Mouse (Mus musculus): ENCODE measurements around the gene Gm21981.

Gm21981 gene

GRCm38 (mm10) chr17:47702548-47703345, 8.5 kb upstream of the Gm21981 start:
- no peak for DNase-seq (ENCODE audit: low read depth, low spot score)

DNA sequence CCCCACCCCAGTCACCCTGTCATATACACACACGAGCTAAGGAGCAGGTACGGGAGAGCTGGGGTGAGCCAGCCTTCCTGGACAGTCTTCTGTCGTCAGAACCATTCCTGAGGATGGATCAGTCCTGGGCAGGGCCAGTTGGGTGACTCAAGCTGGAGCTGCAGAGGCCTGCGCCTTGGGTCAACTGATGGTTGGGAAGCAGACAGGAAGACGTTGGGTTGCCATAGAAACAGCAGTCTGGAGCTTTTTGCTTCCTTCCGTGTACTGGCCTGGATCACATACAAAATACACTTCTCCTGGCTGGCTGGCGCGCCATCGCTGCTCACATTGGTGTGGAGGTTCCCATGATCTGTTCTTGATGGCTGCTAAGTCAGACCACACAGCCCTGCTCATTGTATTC, 7.5 kb upstream of the Gm21981 start:
- DNase-seq (ENCODE audit: low read depth, low spot score), result no peak

- DNase-seq (ENCODE audit: low read depth, low spot score), result no peak
Measured at GRCm38 (mm10) chr17:47699055-47699454, 4.8 kb upstream of the Gm21981 start.

GRCm38 (mm10) chr17:47698156-47698555, 3.9 kb upstream of the Gm21981 start:
- DNase-seq (ENCODE audit: low read depth, low spot score), result no peak

GRCm38 (mm10) chr17:47695337-47695710, 1.1 kb upstream of the Gm21981 start:
- DNase-seq (ENCODE audit: low read depth, low spot score), result no peak

DNA sequence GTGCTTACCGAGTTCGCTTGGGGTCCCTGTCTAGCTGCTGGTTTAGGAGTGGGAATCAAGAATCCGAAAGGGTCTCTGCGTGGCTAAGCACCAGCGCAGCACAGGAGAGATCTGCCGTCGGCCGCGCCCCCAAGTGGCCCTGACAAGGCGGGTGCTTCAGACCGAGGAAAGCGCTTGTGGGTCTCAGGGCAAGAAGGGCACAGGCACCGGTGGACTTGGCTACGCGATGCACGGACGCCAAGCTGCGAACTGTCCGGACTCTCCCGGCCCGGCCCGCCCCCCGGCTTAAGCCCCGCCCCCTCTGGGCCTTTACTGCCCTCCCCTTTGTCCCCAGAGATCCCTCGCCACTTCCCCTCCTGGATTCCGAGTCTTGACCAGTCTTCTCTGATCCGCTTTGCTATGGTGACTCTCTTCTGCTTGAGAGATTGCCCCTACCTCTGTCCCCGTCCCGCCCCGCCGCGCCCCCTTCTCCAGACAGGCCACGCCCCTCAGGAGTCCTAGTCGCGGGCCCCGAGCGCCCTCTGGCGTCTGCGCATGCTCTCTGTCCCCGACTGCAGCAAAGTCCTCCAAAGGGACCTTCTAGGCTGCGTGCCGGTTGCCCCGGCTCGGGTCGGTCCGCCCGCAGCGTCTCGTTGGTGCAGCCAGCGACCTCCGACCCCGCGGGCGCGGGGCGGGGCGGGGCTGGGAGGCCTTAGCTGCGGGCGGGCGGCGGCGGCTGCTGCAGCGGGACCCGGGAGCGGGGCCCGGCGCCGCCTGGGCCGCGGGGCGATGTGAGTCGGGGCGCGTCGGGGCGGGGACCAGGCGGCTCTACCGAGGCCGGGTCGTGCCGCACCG, 465 bp upstream of the Gm21981 start, which contains the start of gene Prickle4:
Gene Prickle4 (minus strand): TSS at position 234 of the 834 bp plus-strand sequence.
- peak; percentile 78 for DNase-seq (ENCODE audit: low read depth, low spot score)

GRCm38 (mm10) chr17:47693671-47694441, 399 bp downstream of the Gm21981 start:
- no peak for DNase-seq (ENCODE audit: low read depth, low spot score)

- no peak for DNase-seq (ENCODE audit: low read depth, low spot score)
Measured at GRCm38 (mm10) chr17:47691650-47692049, 2.6 kb downstream of the Gm21981 start.

- DNase-seq (ENCODE audit: low read depth, low spot score), result no peak
Measured at GRCm38 (mm10) chr17:47689894-47690293, 4.4 kb downstream of the Gm21981 start.

DNA sequence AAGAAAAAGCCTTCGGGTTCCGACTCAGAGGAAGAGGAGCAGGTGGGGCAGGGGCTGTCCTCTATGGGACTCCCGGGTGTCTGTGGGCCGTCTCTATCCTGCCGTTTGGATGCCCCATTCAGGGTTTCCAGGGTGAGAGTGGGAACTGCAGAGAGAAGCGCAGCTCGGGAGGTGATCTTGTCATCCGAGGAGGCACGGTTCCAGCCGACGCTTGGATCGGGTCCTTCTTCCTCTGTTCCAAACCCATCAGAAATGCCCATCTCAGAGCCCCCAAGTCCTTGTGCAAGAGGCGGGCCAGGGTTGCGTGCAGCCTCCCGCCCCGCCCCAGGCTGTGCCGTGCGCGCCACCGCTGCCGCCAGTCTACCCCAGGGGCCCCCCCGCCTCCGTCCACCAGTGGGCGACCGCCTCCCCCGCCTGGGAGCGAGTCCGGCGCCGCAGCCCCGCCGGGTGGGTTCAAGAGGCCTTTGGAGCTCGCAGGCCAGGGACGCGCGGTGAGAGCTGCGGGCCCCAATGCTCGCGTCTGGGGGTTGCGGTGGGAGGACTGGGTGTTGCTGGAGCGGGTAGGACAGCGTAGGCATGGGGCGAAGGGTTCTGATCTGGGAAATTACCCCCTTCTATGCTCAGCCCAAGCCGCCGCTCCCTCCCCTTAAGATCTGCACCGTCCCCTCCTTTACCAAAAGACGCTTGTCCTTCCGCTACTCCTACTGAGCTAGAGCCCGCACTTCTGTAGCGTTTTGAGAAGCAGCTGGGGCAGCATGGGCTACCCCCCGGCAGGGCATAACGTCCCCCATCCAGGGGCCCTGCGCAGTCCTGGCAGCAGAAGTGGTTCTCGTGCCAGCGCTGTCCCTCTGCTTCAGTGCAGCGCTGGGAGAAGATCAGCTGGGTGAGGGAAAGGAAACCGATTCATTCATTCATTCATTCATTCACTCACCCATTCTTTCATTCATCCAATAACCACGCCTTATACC, 5.4 kb downstream of the Gm21981 start, which contains the start of gene Frs3:
Gene Frs3 (plus strand): TSS at position 423 of the 968 bp plus-strand sequence.
- DNase-seq (ENCODE audit: low read depth, low spot score), result no peak

DNA sequence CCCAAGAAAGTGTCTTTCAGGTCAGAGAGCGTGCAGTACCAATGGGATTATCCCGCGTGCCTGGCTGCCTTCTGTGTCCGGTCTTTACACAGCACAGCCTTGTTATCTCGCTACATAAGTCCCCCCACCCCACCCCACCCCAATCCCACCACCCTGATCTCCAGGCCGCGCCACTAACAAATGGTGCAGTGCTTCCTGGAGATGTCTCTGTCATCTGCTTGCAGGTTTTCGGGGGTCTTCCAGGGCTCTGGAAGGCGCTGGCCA, 6.0 kb downstream of the Gm21981 start, which contains the start of gene Tomm6:
Gene Tomm6 (minus strand): TSS at position 43 of the 264 bp plus-strand sequence.
- DNase-seq (ENCODE audit: low read depth, low spot score), result no peak

DNA sequence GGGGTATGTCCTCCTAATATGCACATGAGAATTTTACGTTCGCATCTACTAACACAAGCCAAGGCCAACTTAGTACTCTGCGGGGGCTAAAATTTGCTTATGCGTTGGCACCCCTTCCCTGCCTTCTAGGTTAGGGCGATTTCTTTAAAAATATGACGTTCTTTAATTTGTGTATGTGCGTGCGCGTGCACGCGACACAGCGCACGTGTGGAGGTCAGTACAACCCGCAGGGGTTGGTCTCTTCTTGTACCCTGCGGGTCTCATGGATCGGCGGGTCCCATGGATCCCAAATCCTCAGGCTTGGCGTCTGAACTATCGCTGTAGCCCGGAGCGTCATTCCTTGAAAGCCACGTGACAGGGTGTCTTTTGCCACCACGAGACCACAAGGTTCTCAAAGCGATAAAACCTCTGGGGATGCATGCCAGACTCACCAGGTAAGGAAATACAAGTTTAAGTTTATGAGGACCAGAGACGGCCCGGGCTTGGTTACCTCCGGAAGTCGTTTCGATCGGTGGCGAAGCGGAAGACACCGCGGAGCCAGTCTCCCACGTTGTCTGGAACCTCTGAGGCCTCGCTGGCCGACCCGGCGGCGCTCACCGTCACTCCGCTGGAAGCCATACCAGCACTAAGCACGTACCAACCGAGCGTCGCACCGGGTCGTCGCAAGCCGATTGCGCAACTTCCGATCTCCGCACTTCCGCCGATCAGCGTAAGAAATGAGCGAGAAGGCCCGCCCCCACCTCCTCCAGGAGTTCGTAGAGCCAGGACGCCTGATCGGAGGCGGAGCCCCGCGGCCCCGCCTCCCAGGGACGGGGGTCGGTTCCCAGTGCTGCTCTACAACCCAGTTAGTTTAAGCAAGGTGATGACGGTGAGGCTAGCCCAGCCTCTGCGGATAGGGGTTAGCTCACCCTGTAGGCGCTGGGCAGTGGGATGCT, 6.6 kb downstream of the Gm21981 start:
- DNase-seq (ENCODE audit: low read depth, low spot score), result peak; percentile 80

GRCm38 (mm10) chr17:47682836-47683235, 11.4 kb downstream of the Gm21981 start:
- DNase-seq (ENCODE audit: low read depth, low spot score), result no peak

GRCm38 (mm10) chr17:47678702-47679101, 15.6 kb downstream of the Gm21981 start:
- DNase-seq (ENCODE audit: low read depth, low spot score), result no peak

DNA sequence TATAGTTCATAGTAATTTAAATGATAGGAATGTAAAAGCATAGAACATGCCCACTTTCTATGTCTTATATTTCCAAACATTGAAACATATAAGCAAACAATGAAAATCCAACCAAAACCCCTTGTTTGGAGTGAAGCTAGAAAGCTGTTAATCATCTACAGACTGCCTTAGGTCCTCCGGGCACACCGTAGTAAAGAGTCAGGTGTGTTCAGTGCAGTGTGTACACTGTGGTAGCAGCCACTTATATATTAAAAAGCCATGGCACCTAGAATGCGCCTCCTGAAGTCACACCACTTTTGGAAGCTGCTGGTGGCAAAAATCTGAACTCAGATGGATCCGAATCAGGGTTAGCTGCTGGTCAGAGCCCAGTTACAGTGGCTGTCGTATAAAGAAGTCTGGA, 16.0 kb downstream of the Gm21981 start:
- DNase-seq (ENCODE audit: low read depth, low spot score), result no peak

GRCm38 (mm10) chr17:47676581-47676980, 17.7 kb downstream of the Gm21981 start:
- no peak for DNase-seq (ENCODE audit: low read depth, low spot score)

DNA sequence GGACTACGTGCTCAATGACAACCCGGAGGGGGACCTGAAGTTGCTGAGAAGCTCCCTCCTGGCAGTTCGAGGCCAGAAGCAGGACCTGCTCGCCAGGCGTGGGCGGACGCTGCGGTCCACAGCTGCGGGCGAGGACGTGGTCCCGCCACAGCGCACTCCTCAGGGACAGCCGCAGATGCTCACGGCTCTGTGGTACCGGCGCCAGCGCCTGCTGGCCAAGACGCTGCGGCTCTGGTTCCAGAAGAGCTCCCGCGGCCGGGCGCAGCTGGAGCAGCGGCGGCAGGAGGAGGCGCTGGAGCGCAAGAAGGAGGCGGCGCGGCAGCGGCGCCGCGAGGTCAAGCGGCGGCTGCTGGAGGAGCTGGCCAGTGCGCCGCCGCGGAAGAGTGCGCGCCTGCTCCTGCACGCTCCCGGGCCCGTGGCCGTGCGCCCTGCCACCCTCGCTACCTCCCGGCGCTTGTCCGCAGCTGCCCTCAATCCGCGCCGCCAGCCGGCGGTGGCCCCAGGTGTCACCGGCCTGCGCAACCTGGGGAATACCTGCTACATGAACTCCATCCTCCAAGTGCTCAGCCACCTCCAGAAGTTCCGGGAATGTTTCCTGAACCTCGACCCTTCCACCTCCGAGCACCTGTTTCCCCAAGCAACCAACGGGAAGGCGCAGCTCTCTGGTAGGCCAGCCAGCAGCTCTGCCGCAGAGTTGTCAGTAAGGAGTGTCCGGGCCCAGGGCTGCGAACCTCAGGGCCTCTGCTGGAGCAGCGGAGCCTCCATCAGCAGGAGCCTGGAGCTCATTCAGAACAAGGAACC, 21.7 kb downstream of the Gm21981 start:
- no peak for DNase-seq (ENCODE audit: low read depth, low spot score)

GRCm38 (mm10) chr17:47671988-47672310, 22.3 kb downstream of the Gm21981 start:
- DNase-seq (ENCODE audit: low read depth, low spot score), result no peak

DNA sequence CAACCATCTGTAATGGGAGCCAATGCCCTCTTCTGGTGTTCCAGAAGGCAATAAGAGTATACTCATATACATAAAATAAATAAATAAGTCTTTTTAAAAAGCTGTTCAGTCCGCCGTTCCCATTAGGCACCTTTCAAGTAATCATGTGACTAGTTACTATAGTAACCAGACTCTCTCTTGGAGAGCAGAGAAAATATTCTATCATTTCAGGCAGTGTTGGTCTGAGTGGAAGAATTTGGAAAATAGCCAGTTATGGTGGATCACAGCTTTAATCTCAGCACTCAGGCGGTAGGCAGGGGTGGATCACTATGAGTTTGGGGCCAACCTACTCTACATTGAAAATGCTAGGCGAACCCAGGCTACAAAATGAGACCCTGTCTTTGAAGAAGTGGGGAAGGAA, 25.1 kb downstream of the Gm21981 start:
- DNase-seq (ENCODE audit: low read depth, low spot score), result no peak

Data from c-Kit-negative CD71-positive TER-119-positive erythroid progenitor cells, embryonic 14.5 days (primary cell).